Mouse (Mus musculus) hindlimb bud, embryonic 11.5 days (tissue): ENCODE results near the gene Cmah.

Experiments
- DNase-seq: peaks from one replicate; pipeline ENCODE4 v3.0.0-alpha.2; 2012; ENCODE audit warnings: low read depth, low spot score; ENCODE audit errors: extremely low spot score

Cmah gene

GRCm38 (mm10) chr13:24327201-24327600 is at the start of gene Cmah:
TSS of gene Cmah (plus strand) at chr13:24327404.
- DNase-seq: no peak

- DNase-seq: no peak
These were observed 47.8 kb upstream of the Cmah start for GRCm38 (mm10) chr13:24279407-24279761.

- DNase-seq: no peak
These were observed 47.3 kb upstream of the Cmah start for GRCm38 (mm10) chr13:24279762-24280438.

DNA sequence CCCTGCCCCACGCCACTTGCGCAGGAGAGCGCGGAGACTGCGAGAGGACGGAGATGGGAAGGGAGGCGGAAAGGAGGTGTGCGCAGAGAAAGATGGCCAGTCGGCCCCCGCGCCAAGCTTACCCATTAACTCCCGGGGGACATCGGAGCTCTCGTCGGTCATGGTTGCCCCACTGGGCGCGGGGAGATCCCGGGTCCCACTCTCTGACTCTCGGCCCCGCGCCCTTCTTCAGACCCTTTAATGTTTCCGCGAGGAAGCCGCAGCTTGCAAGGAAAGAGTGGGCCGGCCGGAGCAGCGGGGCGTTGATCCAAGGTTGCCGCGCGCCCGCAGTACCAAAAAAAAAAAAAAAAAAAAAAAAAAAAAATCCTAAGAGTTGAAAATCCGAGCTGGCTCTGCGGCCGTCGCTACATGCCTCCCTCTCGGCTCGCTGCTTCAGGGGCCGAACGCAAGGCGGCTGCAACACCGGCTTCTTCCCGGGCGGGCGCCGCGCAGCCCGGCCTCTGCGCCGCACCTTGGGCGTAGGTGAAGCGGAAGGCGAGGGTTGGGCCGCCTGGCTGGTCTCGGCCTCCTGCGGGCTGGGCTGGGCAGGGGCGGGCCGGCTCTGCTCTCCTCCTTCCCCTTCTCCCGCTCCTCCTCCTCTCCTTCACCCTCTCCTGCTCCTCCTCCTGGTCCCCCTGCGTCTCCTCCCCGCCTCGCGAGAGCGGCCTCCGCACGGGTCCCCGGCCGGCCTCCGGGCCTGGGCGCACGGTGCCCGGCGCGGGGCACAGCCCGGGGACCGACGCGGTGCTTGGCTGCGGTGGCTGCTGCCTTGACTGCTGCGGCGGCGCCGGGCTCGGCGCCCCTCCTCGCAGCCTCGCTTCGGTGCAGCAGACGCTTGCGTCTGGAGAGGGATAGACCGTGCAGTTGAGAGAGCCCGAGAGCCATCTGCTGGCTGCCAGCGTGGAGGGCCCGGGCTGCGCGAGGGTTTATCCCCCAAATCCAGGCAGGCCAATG is 46.5 kb upstream of the Cmah start, which contains the start of gene Carmil1:
Carmil1 (minus strand) TSS at position 357 of the 993 bp plus-strand sequence.
- DNase-seq: no peak

DNA sequence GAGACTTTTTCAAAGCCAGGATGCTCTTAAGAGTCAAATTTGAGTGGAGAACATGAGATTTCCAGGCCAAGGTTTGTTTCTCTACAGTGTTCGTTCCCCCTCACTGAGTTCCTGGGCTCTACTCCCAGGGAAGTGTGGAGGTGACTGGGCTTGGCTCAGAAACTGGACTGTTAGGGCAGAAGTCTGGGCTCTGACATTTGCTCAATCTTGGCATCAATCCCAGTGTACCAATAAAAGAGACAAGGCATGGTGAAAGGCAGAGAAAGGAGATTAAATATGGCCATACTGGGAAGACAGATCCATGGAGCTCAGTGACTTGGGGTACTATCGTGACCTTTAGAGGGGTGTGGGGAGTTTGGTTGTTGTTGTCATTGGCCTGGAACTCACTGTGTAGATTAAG is 39.8 kb upstream of the Cmah start:
- no peak for DNase-seq

DNA sequence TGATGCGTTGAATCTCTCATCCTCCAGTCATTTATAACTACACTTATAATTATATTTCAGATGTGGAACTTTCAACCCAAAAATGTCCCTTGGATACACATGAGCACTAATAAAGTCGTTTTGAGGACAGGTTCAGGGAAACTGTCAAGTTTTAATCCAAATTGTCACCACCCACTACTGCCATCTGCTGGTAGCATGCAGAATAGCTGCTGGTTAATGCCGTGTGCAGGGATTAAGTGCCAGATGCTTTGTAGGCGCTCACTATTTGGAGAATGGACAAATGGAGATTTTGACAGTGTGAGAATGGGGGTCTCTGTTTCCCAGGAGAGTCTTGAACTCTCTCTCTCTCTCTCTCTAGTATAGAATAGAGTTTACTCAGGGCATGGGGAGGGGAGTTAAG is 30.0 kb upstream of the Cmah start:
- DNase-seq: no peak

DNA sequence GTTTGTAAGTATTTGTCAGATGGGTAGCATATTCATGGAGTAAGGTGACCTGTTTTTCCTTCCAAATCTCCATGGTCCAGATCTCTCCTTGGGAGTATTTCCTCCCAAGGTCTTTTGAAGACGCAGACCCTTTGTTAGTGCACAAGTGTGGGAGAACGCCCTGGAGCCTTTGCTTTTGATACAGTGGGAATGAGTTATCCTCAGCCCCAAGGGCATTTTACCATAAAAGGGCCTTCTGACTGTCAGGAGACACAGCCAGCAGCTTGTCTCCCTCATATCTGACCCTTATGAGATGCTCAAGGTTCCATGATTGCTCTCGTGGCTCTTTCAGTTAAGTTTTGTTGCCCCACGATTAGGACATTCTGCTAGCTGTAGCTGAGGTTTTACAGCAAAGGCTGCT is 21.7 kb upstream of the Cmah start:
- no peak for DNase-seq

GRCm38 (mm10) chr13:24306248-24306647 is 21.0 kb upstream of the Cmah start:
- no peak for DNase-seq

- DNase-seq: no peak
These were observed 15.9 kb upstream of the Cmah start for GRCm38 (mm10) chr13:24311011-24311940.

- no peak for DNase-seq
These were observed 10.6 kb upstream of the Cmah start for GRCm38 (mm10) chr13:24316563-24316962.

- DNase-seq: no peak
These were observed 8.6 kb upstream of the Cmah start for GRCm38 (mm10) chr13:24318618-24319017.

GRCm38 (mm10) chr13:24321313-24321712 is 5.9 kb upstream of the Cmah start:
- DNase-seq: no peak

GRCm38 (mm10) chr13:24328036-24328817 is 1.0 kb downstream of the Cmah start:
- DNase-seq: no peak

GRCm38 (mm10) chr13:24330128-24330527 is 2.9 kb downstream of the Cmah start:
- DNase-seq: no peak

- DNase-seq: no peak
These were observed 3.8 kb downstream of the Cmah start for GRCm38 (mm10) chr13:24330836-24331523.

GRCm38 (mm10) chr13:24332537-24332936 is 5.3 kb downstream of the Cmah start:
- DNase-seq: no peak

DNA sequence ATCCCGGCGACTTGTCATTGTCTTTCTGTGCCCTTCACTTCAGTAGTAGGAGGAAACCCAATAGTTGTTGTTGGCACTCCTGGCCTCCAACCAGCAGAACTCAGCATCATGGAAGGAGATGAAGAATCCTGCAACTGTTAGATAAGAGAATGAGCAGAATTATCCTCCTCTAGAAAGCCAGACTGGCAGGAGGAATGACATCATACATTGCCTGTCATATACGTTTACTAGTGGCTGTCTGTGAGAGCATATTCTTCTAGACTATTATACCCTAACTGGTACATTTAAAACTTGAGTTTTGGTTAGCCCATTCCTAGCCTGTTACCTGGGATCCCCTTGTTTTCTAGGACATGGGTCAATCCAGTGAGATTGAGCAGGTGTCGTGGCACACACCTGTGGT is 9.6 kb downstream of the Cmah start:
- DNase-seq: no peak

DNA sequence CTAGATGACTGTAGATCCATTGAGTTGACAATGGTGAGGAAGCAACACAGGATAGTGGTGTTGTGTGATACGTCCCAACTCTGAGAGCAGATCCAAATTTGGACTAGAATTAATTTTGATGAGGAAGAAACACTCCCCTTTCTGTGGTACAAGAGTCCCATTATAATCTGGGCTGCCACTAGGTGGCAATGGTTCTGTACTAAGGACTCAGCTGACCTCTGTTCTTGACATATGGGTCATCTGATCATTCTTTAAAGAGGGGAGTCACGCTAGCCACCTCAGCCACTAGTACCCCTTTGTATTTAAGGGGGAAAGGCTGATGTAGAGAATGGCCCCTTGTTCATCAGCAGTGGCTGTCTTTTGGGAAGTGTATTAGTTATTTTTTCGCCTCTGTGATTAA is 10.7 kb downstream of the Cmah start:
- DNase-seq: no peak

DNA sequence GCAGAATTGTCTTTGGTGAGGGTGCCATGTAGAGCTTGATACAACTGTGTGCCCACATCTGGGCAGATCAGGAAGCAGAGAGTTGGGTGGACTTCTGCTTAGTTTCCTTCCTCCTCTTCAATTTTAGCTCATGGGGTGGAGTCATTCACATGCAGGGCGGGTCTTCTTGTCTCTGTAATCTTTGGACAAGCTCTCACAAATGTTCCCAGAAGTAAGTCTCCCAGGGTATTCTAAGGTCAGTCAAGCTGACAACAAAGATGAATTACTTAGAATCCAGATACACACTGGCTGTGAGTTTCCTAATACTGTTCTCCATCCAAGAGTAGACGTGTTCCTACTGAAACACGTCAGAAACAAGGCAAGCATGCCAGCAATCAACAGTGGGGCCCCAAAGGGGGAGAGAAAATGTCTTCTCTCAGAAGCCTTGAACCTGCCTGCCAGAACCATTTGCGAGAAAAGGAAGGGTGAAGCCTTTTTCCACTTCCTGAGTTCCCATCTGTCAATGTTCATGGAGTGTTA is 11.2 kb downstream of the Cmah start:
- no peak for DNase-seq
